Mouse (Mus musculus): ENCODE measurements around the gene Apobec2. TPM values are rescaled to one million over a fixed set of nuclear protein-coding genes. Genes with fewer than 3 reads are reported as not detected.

Gene Apobec2
- polyA plus RNA-seq, 1 experiment from 2014 or later: 8.2 TPM

- no peaks in the 10 kb centered on the region for H3K9me3 ChIP-seq
- WGBS: 82% methylated on average over 8 of the region's 8 CpGs
- no peak overlapping the region for H3K27ac ChIP-seq
- no peak overlapping the region for H3K4me3 ChIP-seq (replicated peaks)
- H3K4me1 ChIP-seq (replicated peaks): no peaks in the 10 kb centered on the region
- H3K27me3 ChIP-seq: no peaks in the 10 kb centered on the region
- no peak overlapping the region for H3K9ac ChIP-seq (replicated peaks)
- H3K4me2 ChIP-seq: no peak overlapping the region
- H3K36me3 ChIP-seq: no peaks in the 10 kb centered on the region
- ATAC-seq (ENCODE audit: insufficient number of reproducible peaks, insufficient read depth, low FRiP score, low TSS enrichment, low read depth): no peak
These were observed 59.7 kb downstream of the Apobec2 start for GRCm38 (mm10) chr17:48372987-48373386.

GRCm38 (mm10) chr17:48371621-48372020 lies 61.1 kb downstream of the Apobec2 start:
- Histone ChIP-seq H3K27ac (no peak overlapping the region), H3K9ac (replicated peaks) (no peak overlapping the region), H3K4me2 (no peak overlapping the region), H3K9me3 (no peaks in the 10 kb centered on the region), H3K4me1 (replicated peaks) (no peaks in the 10 kb centered on the region), H3K27me3 (no peaks in the 10 kb centered on the region), H3K4me3 (replicated peaks) (no peak overlapping the region), H3K36me3 (no peaks in the 10 kb centered on the region)
- ATAC-seq (ENCODE audit: insufficient number of reproducible peaks, insufficient read depth, low FRiP score, low TSS enrichment, low read depth): no peak

Other genes starting within 250 kb of the Apobec2 start
- gene Trem1, start 200.2 kb downstream of the Apobec2 start, polyA plus RNA-seq (2016; fragmentation: Nextera tagmentation; extraction: Ambion mirVana): 0.13 TPM in 1 of 2 replicates, not detected in the other
- gene Trem3, start 185.2 kb downstream of the Apobec2 start, polyA plus RNA-seq (2016; fragmentation: Nextera tagmentation; extraction: Ambion mirVana): not detected in 2 replicates
- gene Treml4, start 168.6 kb downstream of the Apobec2 start, polyA plus RNA-seq (2016; fragmentation: Nextera tagmentation; extraction: Ambion mirVana): not detected in 2 replicates
- gene Treml2, start 133.4 kb downstream of the Apobec2 start, polyA plus RNA-seq (2016; fragmentation: Nextera tagmentation; extraction: Ambion mirVana): 0.10 and 0.58 TPM in 2 replicates
- 0.10 TPM in 1 of 2 replicates, not detected in the other for gene B430306N03Rik, start 116.8 kb downstream of the Apobec2 start, polyA plus RNA-seq (2016; fragmentation: Nextera tagmentation; extraction: Ambion mirVana)
- 1.9 and 2.0 TPM in 2 replicates for gene Trem2, start 86.5 kb downstream of the Apobec2 start, polyA plus RNA-seq (2016; fragmentation: Nextera tagmentation; extraction: Ambion mirVana)
- gene Treml1, start 73.0 kb downstream of the Apobec2 start, polyA plus RNA-seq (2016; fragmentation: Nextera tagmentation; extraction: Ambion mirVana): 2.0 and 2.3 TPM in 2 replicates
- gene Nfya, start 23.0 kb downstream of the Apobec2 start, polyA plus RNA-seq (2016; fragmentation: Nextera tagmentation; extraction: Ambion mirVana): 19.7 and 21.3 TPM in 2 replicates
- 59.5 and 61.4 TPM in 2 replicates for gene Oard1, start 22.9 kb downstream of the Apobec2 start, polyA plus RNA-seq (2016; fragmentation: Nextera tagmentation; extraction: Ambion mirVana)
- gene Tspo2, start 18.6 kb upstream of the Apobec2 start, polyA plus RNA-seq (2016; fragmentation: Nextera tagmentation; extraction: Ambion mirVana): 2.1 and 3.0 TPM in 2 replicates
- 0.12 and 0.28 TPM in 2 replicates for gene Unc5cl, start 22.0 kb upstream of the Apobec2 start, polyA plus RNA-seq (2016; fragmentation: Nextera tagmentation; extraction: Ambion mirVana)